Mouse (Mus musculus) spleen, embryonic (tissue): ENCODE results near the gene Psip1.

Source experiments
- CTCF ChIA-PET: fragments of 350-600 bp; sonication (Branson Sonifier 250); formaldehyde crosslinking; loops from one replicate; lab custom pipeline; 2022; lab: Charles Lee

Psip1 gene

GRCm38 (mm10) chr4:83423641-83424040, 62.6 kb downstream of the Psip1 start:
- CTCF ChIA-PET, result interaction anchor here (0.7 kb wide), 1 partner anchor 135 kb away, joined by 3 read pairs; no protein-coding TSS in a partner anchor

DNA sequence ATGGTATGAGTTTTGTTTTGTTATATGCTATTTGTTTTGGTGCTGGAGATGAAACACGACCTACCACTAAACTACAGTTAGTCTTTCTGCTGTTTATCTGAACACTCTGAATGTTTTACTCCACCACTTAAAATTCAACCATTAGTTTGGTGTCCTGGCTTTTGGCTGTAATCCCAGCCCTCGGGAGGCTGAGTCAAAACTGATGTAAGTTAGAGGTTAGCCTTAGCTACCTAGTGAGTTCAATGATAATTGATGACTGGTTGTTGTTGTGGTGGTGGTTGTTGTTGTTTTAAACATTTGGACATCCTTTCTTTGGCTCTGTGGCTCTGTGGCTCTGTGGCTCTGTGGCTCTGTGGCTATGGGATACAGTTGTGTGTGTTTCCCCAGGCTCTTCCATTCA, 67.5 kb downstream of the Psip1 start:
- CTCF ChIA-PET, result no interaction called here

DNA sequence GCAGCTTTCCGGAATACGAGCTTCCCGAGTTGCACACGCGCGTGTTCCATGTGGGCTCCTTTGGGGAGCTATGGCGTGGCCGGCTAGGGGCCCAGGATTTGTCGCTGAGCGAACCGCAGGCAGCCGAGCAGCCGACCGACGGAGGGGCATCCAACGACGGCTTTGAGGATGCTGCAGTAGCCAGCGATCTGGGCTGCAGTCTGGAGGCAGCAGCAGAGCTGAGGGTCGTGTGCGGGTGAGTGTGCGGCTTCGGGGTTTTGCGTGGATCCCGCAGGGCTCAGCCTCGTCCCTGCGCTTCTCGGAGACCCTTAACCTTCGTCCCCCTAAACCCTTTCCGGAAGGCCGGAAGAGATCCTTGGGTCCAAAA, 68.5 kb downstream of the Psip1 start:
- CTCF ChIA-PET, result no interaction called here

GRCm38 (mm10) chr4:83417160-83417819, 69.0 kb downstream of the Psip1 start, which contains the start of gene Snapc3:
Snapc3 (plus strand) TSS chr4:83417724.
- CTCF ChIA-PET, result no interaction called here

DNA sequence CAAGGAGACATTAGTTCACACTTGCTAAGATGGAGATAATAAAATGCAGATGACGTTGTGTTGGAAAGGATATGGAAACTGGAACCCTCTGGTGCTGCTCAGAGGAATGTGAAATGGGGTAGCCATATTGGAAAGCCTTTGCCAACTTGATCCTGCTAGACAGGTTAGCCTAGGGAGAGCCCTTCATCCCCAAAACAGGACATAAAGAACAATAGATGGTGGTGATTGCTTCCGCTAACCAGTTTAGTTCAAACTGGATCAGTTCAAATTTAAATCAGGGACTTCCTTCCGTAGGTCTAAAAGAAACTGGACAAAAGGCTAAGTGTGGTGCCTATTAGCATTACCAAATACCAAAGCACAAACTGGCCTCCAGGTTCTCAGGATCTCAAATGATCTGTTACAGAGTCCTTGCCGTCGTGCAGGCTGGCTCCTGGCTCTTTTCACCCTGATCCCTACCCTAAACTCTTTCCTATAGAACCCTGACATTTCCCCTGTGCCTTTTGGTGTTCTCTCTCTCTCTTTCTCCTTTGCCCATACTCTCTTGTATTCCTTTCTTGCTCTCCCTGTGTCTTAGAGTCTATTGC, 71.9 kb downstream of the Psip1 start:
- CTCF ChIA-PET, result no interaction called here

DNA sequence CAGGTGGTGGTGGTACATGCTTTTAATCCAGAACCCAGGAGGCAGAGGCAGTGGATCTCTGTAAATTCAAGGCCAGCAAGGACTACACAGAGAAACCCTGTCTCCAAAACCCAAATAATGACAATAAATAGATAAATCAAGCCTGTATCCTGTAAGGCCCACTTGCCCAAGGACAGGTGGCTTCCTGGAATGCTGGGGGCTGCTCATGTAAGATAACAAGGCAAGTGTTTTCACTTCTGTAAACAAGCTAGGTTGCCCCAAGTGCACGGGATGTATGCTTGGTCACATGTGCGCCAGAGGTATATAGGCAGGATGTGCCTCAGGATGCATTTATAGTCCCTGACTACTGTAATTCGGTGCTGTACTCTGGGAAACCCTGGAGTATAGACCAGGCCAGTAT, 74.2 kb downstream of the Psip1 start:
- CTCF ChIA-PET, result no interaction called here

- CTCF ChIA-PET, result no interaction called here
Observed at GRCm38 (mm10) chr4:83409867-83410505, 76.3 kb downstream of the Psip1 start.

DNA sequence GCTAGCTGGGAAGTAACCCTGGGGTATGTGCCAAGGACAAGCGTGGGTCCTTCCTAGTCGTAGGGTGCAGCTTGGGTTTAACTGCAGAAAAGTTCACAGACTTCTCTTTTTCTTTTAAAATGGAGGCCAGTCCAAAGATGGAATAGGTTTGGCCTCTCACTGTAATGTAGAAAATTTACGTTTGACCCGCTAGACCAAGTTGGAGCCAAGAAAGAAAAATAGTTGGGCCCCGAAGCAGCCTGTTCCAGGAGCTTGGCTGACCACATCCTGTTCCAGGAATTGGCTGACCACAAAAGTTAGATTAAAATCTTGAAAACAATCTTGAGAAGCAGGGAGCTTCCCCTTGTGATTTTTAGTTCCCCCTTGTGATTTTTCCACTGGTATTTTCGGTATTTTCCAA, 78.6 kb downstream of the Psip1 start:
- CTCF ChIA-PET, result interaction anchor here (0.6 kb wide), 1 partner anchor 122 kb away, joined by 7 read pairs; no protein-coding TSS in a partner anchor
